Mouse (Mus musculus): ENCODE results near the gene Rho. TPM values are rescaled to one million over a fixed set of nuclear protein-coding genes. Genes with fewer than 3 reads are reported as not detected.

The Rho gene
- polyA plus RNA-seq, 1 experiment from 2014 or later: 0.10 TPM

Other genes starting within 250 kb of the Rho start
- gene Tmem40, start 169.3 kb upstream of the Rho start, polyA plus RNA-seq (2016; fragmentation: Nextera tagmentation; extraction: Ambion mirVana): 0.97 and 1.5 TPM in 2 replicates
- gene Cand2, start 157.2 kb upstream of the Rho start, polyA plus RNA-seq (2016; fragmentation: Nextera tagmentation; extraction: Ambion mirVana): 59.5 and 65.2 TPM in 2 replicates
- 1,831 and 1,874 TPM in 2 replicates for gene Rpl32, start 123.0 kb upstream of the Rho start, polyA plus RNA-seq (2016; fragmentation: Nextera tagmentation; extraction: Ambion mirVana)
- gene Efcab12, start 93.3 kb upstream of the Rho start, polyA plus RNA-seq (2016; fragmentation: Nextera tagmentation; extraction: Ambion mirVana): 1.7 and 1.9 TPM in 2 replicates
- 36.2 and 39.2 TPM in 2 replicates for gene Mbd4, start 78.4 kb upstream of the Rho start, polyA plus RNA-seq (2016; fragmentation: Nextera tagmentation; extraction: Ambion mirVana)
- 31.0 TPM in 2 replicates for gene Ift122, start 78.3 kb upstream of the Rho start, polyA plus RNA-seq (2016; fragmentation: Nextera tagmentation; extraction: Ambion mirVana)
- not detected in 2 replicates for gene H1foo, start 13.2 kb downstream of the Rho start, polyA plus RNA-seq (2016; fragmentation: Nextera tagmentation; extraction: Ambion mirVana)
- gene Plxnd1, start 63.3 kb downstream of the Rho start, polyA plus RNA-seq (2016; fragmentation: Nextera tagmentation; extraction: Ambion mirVana): 23.9 and 28.0 TPM in 2 replicates

Measured in forebrain, embryonic 10.5 days (tissue).